Mouse (Mus musculus) CD4-positive, CD25-positive, alpha-beta regulatory T cell, adult 4 months (primary cell): ENCODE results near the gene Tpmt. TPM values are rescaled to one million over a fixed set of nuclear protein-coding genes. Genes with fewer than 3 reads are reported as not detected.

Experiments used
- ATAC-seq: one replicate; pipeline ENCODE4 v1.8.0; 2017
- polyA plus RNA-seq, 2 experiments: library from polyadenylated mRNA; unstranded; fragments of 100-300 nt; shearing (Covaris generic); gene quantifications; one replicate each; pipeline ENCODE4 v1.2.1; 2017

Tpmt gene
- polyA plus RNA-seq, 2 experiments from 2014 or later, result 4.1 to 9.2 TPM

- no peak for ATAC-seq
Measured at GRCm38 (mm10) chr13:47042024-47042633, 2.4 kb downstream of the Tpmt start.

- no peak for ATAC-seq
Measured at GRCm38 (mm10) chr13:47040061-47040460, 4.5 kb downstream of the Tpmt start.

- ATAC-seq, result no peak
Measured at GRCm38 (mm10) chr13:47037946-47038345, 6.6 kb downstream of the Tpmt start.

- no peak for ATAC-seq
Measured at GRCm38 (mm10) chr13:47033602-47034001, 10.9 kb downstream of the Tpmt start.

- ATAC-seq, result peak; percentile 73
Measured at GRCm38 (mm10) chr13:47030376-47031107, 14.0 kb downstream of the Tpmt start.

GRCm38 (mm10) chr13:47020798-47021197, 23.7 kb downstream of the Tpmt start:
- no peak for ATAC-seq

- ATAC-seq, result no peak
Measured at GRCm38 (mm10) chr13:47019774-47020173, 24.8 kb downstream of the Tpmt start.

- ATAC-seq, result no peak
Measured at GRCm38 (mm10) chr13:47017259-47017658, 27.3 kb downstream of the Tpmt start.

- ATAC-seq, result no peak
Measured at GRCm38 (mm10) chr13:47015195-47015501, 29.4 kb downstream of the Tpmt start.

- peak; percentile 91 for ATAC-seq
Measured at GRCm38 (mm10) chr13:47014334-47015194, 30.0 kb downstream of the Tpmt start, which contains the start of gene Nhlrc1. TSS of gene Nhlrc1 (minus strand) at chr13:47014850.

GRCm38 (mm10) chr13:47013740-47014139, 30.8 kb downstream of the Tpmt start:
- no peak for ATAC-seq

GRCm38 (mm10) chr13:47001590-47001989, 42.9 kb downstream of the Tpmt start:
- ATAC-seq, result no peak

GRCm38 (mm10) chr13:46999498-46999897, 45.0 kb downstream of the Tpmt start:
- ATAC-seq, result no peak

GRCm38 (mm10) chr13:46997355-46997754, 47.2 kb downstream of the Tpmt start:
- no peak for ATAC-seq

GRCm38 (mm10) chr13:46993274-46993551, 51.3 kb downstream of the Tpmt start:
- ATAC-seq, result no peak

- no peak for ATAC-seq
Measured at GRCm38 (mm10) chr13:46992516-46993273, 51.8 kb downstream of the Tpmt start.

GRCm38 (mm10) chr13:46990376-46991011, 54.0 kb downstream of the Tpmt start:
- no peak for ATAC-seq

GRCm38 (mm10) chr13:46987941-46988340, 56.6 kb downstream of the Tpmt start:
- no peak for ATAC-seq

GRCm38 (mm10) chr13:46986208-46986607, 58.3 kb downstream of the Tpmt start:
- ATAC-seq, result no peak

GRCm38 (mm10) chr13:46983878-46984277, 60.7 kb downstream of the Tpmt start:
- ATAC-seq, result peak; percentile 87

GRCm38 (mm10) chr13:46979836-46980490, 64.6 kb downstream of the Tpmt start:
- ATAC-seq, result no peak

- ATAC-seq, result no peak
Measured at GRCm38 (mm10) chr13:46976532-46976931, 68.0 kb downstream of the Tpmt start.
